Mouse (Mus musculus): ENCODE data around the gene Dgcr6. TPM values are rescaled to one million over a fixed set of nuclear protein-coding genes. Genes with fewer than 3 reads are reported as not detected.

Gene Dgcr6
- polyA plus RNA-seq, 1 experiment from 2014 or later = 121 TPM

GRCm38 (mm10) chr16:18096348-18096747 is 43.7 kb downstream of the Dgcr6 start:
- H3K4me1 ChIP-seq = no peaks in the 10 kb centered on the region
- no peak overlapping the region for H3K4me2 ChIP-seq (replicated peaks)
- WGBS = 53% methylated on average over 5 of the region's 5 CpGs
- H3K27ac ChIP-seq = no peak overlapping the region
- no peak overlapping the region for H3K9ac ChIP-seq
- H3K27me3 ChIP-seq = no peaks in the 10 kb centered on the region
- ATAC-seq (ENCODE audit: insufficient number of reproducible peaks, insufficient read depth, low FRiP score, low TSS enrichment) = no peak
- no peak overlapping the region for H3K4me3 ChIP-seq
- H3K36me3 ChIP-seq = no peaks in the 10 kb centered on the region
- no peaks in the 10 kb centered on the region for H3K9me3 ChIP-seq

- Histone ChIP-seq H3K4me2 (replicated peaks) (no peak overlapping the region), H3K4me1 (no peaks in the 10 kb centered on the region), H3K36me3 (no peaks in the 10 kb centered on the region), H3K27ac (no peak overlapping the region), H3K4me3 (no peak overlapping the region), H3K27me3 (0 out of 2 replicates have a peak, but pooled peaks cover 3% of the 10 kb centered on the region), H3K9me3 (no peaks in the 10 kb centered on the region), H3K9ac (no peak overlapping the region)
- no peak for ATAC-seq (ENCODE audit: insufficient number of reproducible peaks, insufficient read depth, low FRiP score, low TSS enrichment)
- WGBS = 69% methylated on average over 4 of the region's 4 CpGs
Measured at GRCm38 (mm10) chr16:18102816-18103215, 50.2 kb downstream of the Dgcr6 start.

GRCm38 (mm10) chr16:18103366-18103765 is 50.7 kb downstream of the Dgcr6 start:
- 89% methylated on average over 1 of the region's 1 CpGs for WGBS
- H3K36me3 ChIP-seq = no peaks in the 10 kb centered on the region
- no peaks in the 10 kb centered on the region for H3K9me3 ChIP-seq
- no peaks in the 10 kb centered on the region for H3K4me1 ChIP-seq
- no peak overlapping the region for H3K9ac ChIP-seq
- no peak for ATAC-seq (ENCODE audit: insufficient number of reproducible peaks, insufficient read depth, low FRiP score, low TSS enrichment)
- no peak overlapping the region for H3K27ac ChIP-seq
- no peak overlapping the region for H3K4me2 ChIP-seq (replicated peaks)
- 0 out of 2 replicates have a peak, but pooled peaks cover 3% of the 10 kb centered on the region for H3K27me3 ChIP-seq
- H3K4me3 ChIP-seq = no peak overlapping the region

GRCm38 (mm10) chr16:18103808-18104207 is 51.1 kb downstream of the Dgcr6 start:
- Histone ChIP-seq H3K27me3 (0 out of 2 replicates have a peak, but pooled peaks cover 3% of the 10 kb centered on the region), H3K27ac (no peak overlapping the region), H3K4me3 (no peak overlapping the region), H3K4me2 (replicated peaks) (no peak overlapping the region), H3K4me1 (no peaks in the 10 kb centered on the region), H3K9me3 (no peaks in the 10 kb centered on the region), H3K9ac (no peak overlapping the region), H3K36me3 (no peaks in the 10 kb centered on the region)
- 0 out of 2 replicates have a peak, but pooled peaks have one; percentile 22 for ATAC-seq (ENCODE audit: insufficient number of reproducible peaks, insufficient read depth, low FRiP score, low TSS enrichment)
- WGBS = 23% methylated on average over 6 of the region's 6 CpGs

- no peak for ATAC-seq (ENCODE audit: insufficient number of reproducible peaks, insufficient read depth, low FRiP score, low TSS enrichment)
- H3K4me1 ChIP-seq = 0 out of 2 replicates have a peak, but pooled peaks cover 3% of the 10 kb centered on the region
Measured at GRCm38 (mm10) chr16:18108221-18108966, 55.7 kb downstream of the Dgcr6 start.

GRCm38 (mm10) chr16:18111042-18111441 is 58.4 kb downstream of the Dgcr6 start:
- H3K36me3 ChIP-seq = no peaks in the 10 kb centered on the region
- H3K4me1 ChIP-seq = 0 out of 2 replicates have a peak, but pooled peaks cover 3% of the 10 kb centered on the region
- H3K27me3 ChIP-seq = 0 out of 2 replicates have a peak, but pooled peaks cover 3% of the 10 kb centered on the region
- no peak overlapping the region for H3K9ac ChIP-seq
- no peak overlapping the region for H3K4me2 ChIP-seq (replicated peaks)
- H3K4me3 ChIP-seq = no peak overlapping the region
- no peak for ATAC-seq (ENCODE audit: insufficient number of reproducible peaks, insufficient read depth, low FRiP score, low TSS enrichment)
- H3K9me3 ChIP-seq = no peaks in the 10 kb centered on the region
- 89% methylated on average over 7 of the region's 7 CpGs for WGBS
- H3K27ac ChIP-seq = no peak overlapping the region

More at GRCm38 (mm10) chr16:18108221-18108966, 55.7 kb downstream of the Dgcr6 start:
- Histone ChIP-seq H3K36me3 (no peaks in the 10 kb centered on the region), H3K4me3 (no peak overlapping the region), H3K9ac (no peak overlapping the region), H3K27ac (no peak overlapping the region), H3K4me2 (replicated peaks) (no peak overlapping the region), H3K9me3 (no peaks in the 10 kb centered on the region), H3K27me3 (0 out of 2 replicates have a peak, but pooled peaks cover 3% of the 10 kb centered on the region)
- 56% methylated on average over 5 of the region's 5 CpGs for WGBS

GRCm38 (mm10) chr16:18116467-18116866 is 63.8 kb downstream of the Dgcr6 start:
- H3K4me3 ChIP-seq = no peak overlapping the region
- 71% methylated on average over 4 of the region's 4 CpGs for WGBS
- 0 out of 2 replicates have a peak, but pooled peaks cover 3% of the 10 kb centered on the region for H3K4me1 ChIP-seq
- no peak overlapping the region for H3K9ac ChIP-seq
- H3K36me3 ChIP-seq = no peaks in the 10 kb centered on the region
- H3K9me3 ChIP-seq = no peaks in the 10 kb centered on the region
- no peak for ATAC-seq (ENCODE audit: insufficient number of reproducible peaks, insufficient read depth, low FRiP score, low TSS enrichment)
- no peak overlapping the region for H3K27ac ChIP-seq
- no peaks in the 10 kb centered on the region for H3K27me3 ChIP-seq
- H3K4me2 ChIP-seq (replicated peaks) = no peak overlapping the region

- Histone ChIP-seq H3K4me1 (no peaks in the 10 kb centered on the region), H3K36me3 (no peaks in the 10 kb centered on the region), H3K27me3 (no peaks in the 10 kb centered on the region), H3K27ac (no peak overlapping the region), H3K9me3 (no peaks in the 10 kb centered on the region), H3K4me2 (replicated peaks) (no peak overlapping the region), H3K4me3 (no peak overlapping the region), H3K9ac (no peak overlapping the region)
- WGBS = 76% methylated on average over 3 of the region's 3 CpGs
- ATAC-seq (ENCODE audit: insufficient number of reproducible peaks, insufficient read depth, low FRiP score, low TSS enrichment) = no peak
Measured at GRCm38 (mm10) chr16:18118285-18118684, 65.6 kb downstream of the Dgcr6 start.

GRCm38 (mm10) chr16:18119031-18119730 is 66.5 kb downstream of the Dgcr6 start:
- Histone ChIP-seq H3K4me2 (replicated peaks) (no peak overlapping the region), H3K9ac (no peak overlapping the region), H3K9me3 (no peaks in the 10 kb centered on the region), H3K27ac (no peak overlapping the region), H3K36me3 (no peaks in the 10 kb centered on the region), H3K4me1 (no peaks in the 10 kb centered on the region), H3K4me3 (no peak overlapping the region), H3K27me3 (peaks cover 3% of the 10 kb centered on the region; the same call in 1 of the 2 replicates)
- ATAC-seq (ENCODE audit: insufficient number of reproducible peaks, insufficient read depth, low FRiP score, low TSS enrichment) = no peak
- WGBS = 29% methylated on average over 8 of the region's 8 CpGs

Other genes with a start within 250 kb of the Dgcr6 start
- gene B830017H08Rik, start 219.7 kb upstream of the Dgcr6 start, polyA plus RNA-seq (2016; fragmentation: Nextera tagmentation; extraction: Ambion mirVana) = 0.47 and 0.70 TPM in 2 replicates
- 2.6 and 3.3 TPM in 2 replicates for gene Car15, start 214.5 kb upstream of the Dgcr6 start, polyA plus RNA-seq (2016; fragmentation: Nextera tagmentation; extraction: Ambion mirVana)
- gene Gm20518, start 161.2 kb upstream of the Dgcr6 start, polyA plus RNA-seq (2016; fragmentation: Nextera tagmentation; extraction: Ambion mirVana) = 0.19 and 0.45 TPM in 2 replicates
- gene Tssk1, start 158.6 kb upstream of the Dgcr6 start, polyA plus RNA-seq (2016; fragmentation: Nextera tagmentation; extraction: Ambion mirVana) = 0.06 TPM in 1 of 2 replicates, not detected in the other
- 103 and 105 TPM in 2 replicates for gene Dgcr2, start 154.3 kb upstream of the Dgcr6 start, polyA plus RNA-seq (2016; fragmentation: Nextera tagmentation; extraction: Ambion mirVana)
- 0.12 TPM in 1 of 2 replicates, not detected in the other for gene Tssk2, start 154.2 kb upstream of the Dgcr6 start, polyA plus RNA-seq (2016; fragmentation: Nextera tagmentation; extraction: Ambion mirVana)
- 50.7 and 54.0 TPM in 2 replicates for gene Ess2, start 141.5 kb upstream of the Dgcr6 start, polyA plus RNA-seq (2016; fragmentation: Nextera tagmentation; extraction: Ambion mirVana)
- gene Gsc2, start 137.8 kb upstream of the Dgcr6 start, polyA plus RNA-seq (2016; fragmentation: Nextera tagmentation; extraction: Ambion mirVana) = not detected in 2 replicates
- gene Slc25a1, start 124.6 kb upstream of the Dgcr6 start, polyA plus RNA-seq (2016; fragmentation: Nextera tagmentation; extraction: Ambion mirVana) = 88.5 and 89.5 TPM in 2 replicates
- not detected in 2 replicates for gene Vpreb2, start 72.4 kb upstream of the Dgcr6 start, polyA plus RNA-seq (2016; fragmentation: Nextera tagmentation; extraction: Ambion mirVana)
- gene Prodh, start 37.3 kb downstream of the Dgcr6 start, polyA plus RNA-seq (2016; fragmentation: Nextera tagmentation; extraction: Ambion mirVana) = 11.1 and 11.3 TPM in 2 replicates
- 3.1 and 3.4 TPM in 2 replicates for gene Rtn4r, start 74.8 kb downstream of the Dgcr6 start, polyA plus RNA-seq (2016; fragmentation: Nextera tagmentation; extraction: Ambion mirVana)
- gene Ccdc188, start 165.0 kb downstream of the Dgcr6 start, polyA plus RNA-seq (2016; fragmentation: Nextera tagmentation; extraction: Ambion mirVana) = not detected in 2 replicates
- 19.9 and 23.0 TPM in 2 replicates for gene Zdhhc8, start 182.3 kb downstream of the Dgcr6 start, polyA plus RNA-seq (2016; fragmentation: Nextera tagmentation; extraction: Ambion mirVana)
- gene Trmt2a, start 195.8 kb downstream of the Dgcr6 start, polyA plus RNA-seq (2016; fragmentation: Nextera tagmentation; extraction: Ambion mirVana) = 109 and 115 TPM in 2 replicates
- gene Ranbp1, start 195.9 kb downstream of the Dgcr6 start, polyA plus RNA-seq (2016; fragmentation: Nextera tagmentation; extraction: Ambion mirVana) = 754 and 814 TPM in 2 replicates
- gene Gm49776, start 205.5 kb downstream of the Dgcr6 start, polyA plus RNA-seq (2016; fragmentation: Nextera tagmentation; extraction: Ambion mirVana) = 2.1 and 2.3 TPM in 2 replicates
- 40.1 and 40.2 TPM in 2 replicates for gene Dgcr8, start 236.4 kb downstream of the Dgcr6 start, polyA plus RNA-seq (2016; fragmentation: Nextera tagmentation; extraction: Ambion mirVana)

Measured in embryonic facial prominence, embryonic 12.5 days (tissue).